Mouse (Mus musculus) gastrocnemius, postnatal 10 days (tissue): ENCODE results near the gene Fam184a. TPM values are rescaled to one million over a fixed set of nuclear protein-coding genes. Genes with fewer than 3 reads are reported as not detected.

Experiments
- DNase-seq: peaks from one replicate; pipeline ENCODE4 v3.0.0; 2021; ENCODE audit warnings: mixed read lengths
- long read RNA-seq, 2 experiments: library from polyadenylated mRNA; stranded (forward); transcript quantifications; one replicate each; pipeline ENCODE4 v2.0.0; 2021
- total RNA-seq, 2 experiments: library from RNA; stranded (reverse); gene quantifications; 2 replicates each; pipeline ENCODE4 v1.2.3; 2021

Fam184a gene
- 1 to 10 TPM; 1.1 to 2.0 TPM for total RNA-seq
- long read RNA-seq, experiment 1 = 0 reads
- long read RNA-seq, experiment 2 = 0 reads

DNA sequence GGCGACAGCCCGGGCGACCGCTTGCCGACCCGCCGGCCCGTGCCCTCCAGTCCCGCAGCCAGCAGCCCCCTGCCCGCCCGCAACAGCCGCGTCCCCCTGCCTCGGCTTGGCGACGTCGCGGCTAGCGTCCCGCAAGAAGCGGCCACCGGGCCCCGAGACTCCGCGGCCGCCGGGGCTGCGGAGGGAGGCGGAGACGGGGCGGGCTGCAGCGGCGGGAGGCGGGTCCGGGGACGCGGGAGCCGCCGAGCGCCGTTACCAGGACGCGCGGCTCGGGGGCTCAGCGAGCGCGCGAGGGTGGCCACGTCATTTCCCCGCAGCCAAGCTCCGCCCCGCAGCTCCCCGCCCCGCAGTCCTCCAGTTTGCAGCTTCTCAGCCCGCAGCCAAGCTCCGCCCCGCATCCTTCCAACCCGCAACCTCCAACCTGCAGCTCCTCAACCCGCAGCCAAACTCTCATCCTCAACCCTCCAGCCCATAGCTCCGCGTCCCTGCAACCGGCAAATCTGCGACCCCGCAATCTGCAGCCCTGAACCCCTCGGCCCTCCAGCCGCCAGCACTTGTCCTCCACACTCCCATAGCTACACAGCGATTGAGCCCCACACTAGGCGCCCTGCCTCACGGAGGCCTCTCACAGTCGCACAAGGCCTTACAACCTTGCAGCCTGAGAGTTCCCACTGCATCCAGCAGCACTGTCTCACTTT, at the start of gene Fam184a:
Gene Fam184a (minus strand): TSS at position 169 of the 698 bp plus-strand sequence.
- DNase-seq = peak; percentile 63

DNA sequence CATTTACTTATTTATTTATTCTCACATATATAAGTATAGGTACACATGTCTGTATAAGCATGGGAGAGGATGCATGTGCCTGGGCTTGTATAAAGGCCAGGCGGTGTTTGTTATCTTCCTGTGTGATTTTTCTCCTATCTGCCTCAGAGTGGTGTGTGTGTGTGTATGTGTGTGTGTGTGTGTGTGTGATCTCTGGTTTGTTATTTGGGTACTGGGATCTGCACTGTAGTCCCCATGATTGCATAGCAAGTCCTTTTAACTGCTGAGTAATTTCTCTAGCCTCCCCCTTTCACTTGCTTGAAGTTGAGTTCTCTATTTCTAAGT, 45.3 kb upstream of the Fam184a start:
- no peak for DNase-seq

DNA sequence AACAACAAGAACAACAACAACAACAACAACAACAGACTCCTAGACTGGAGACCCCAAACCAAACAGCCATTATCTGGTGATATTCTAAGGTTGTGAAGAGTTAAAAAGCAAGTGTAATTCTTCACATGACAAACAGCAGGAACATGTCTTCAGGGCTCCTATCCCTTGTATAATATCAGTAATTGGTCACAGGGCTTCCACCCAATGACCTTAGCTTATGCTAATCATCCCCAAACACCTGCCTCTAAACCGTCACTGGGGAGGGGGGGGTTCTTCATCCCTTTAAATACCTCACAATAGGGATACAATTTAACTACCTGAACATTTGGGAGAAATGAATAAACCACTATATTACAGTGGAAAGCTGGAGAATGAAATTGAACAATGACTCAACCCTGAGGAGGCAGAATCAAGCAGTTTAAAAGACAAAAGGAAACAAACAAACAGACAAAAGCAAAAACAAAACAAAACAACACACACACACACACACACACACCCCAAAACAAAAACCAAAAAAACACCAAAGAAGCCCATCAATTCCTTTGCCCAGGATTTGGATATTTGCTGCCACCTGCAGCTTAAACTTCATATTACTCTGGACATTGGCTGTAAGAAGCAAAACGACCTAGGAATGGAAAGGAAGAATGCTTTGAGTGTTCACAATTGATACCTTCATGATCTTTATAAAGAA, 44.8 kb upstream of the Fam184a start:
- no peak for DNase-seq

DNA sequence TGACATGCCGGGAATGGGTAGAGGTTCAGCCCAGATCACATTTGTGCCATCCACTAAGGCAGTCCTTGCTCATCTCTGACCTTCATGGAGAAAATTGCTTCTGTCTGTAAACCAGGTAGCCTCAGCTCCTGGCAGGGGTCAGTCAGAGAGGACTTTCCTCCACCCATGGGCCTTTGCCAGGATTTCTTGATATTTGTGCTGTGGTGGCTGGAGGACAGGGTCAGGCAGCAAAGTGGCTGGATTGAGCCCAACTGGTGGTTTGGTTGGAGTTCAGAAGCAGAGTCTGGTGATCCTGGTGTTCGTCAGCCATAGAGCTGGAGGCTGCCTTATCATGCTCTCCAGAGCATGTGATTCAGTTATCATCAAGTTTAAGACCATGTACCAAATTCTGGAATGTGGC, 40.4 kb upstream of the Fam184a start:
- DNase-seq = no peak

DNA sequence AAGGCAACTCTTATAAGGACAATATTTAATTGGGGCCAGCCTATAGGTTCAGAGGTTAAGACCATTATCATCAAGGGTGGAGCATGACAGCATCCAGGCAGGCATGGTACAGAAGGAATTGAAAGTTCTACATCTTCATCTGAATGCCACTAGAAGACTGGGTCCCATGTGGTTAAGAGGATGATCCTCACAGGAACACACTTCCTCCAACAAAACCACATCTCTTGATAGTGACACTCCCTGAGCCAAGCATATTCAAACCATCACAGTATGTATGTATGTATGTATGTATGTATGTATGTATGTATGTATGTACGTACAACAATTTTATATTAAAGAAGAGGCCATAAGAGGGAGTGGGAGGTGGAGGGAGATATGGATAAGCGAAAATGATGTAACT, 25.7 kb upstream of the Fam184a start:
- no peak for DNase-seq

DNA sequence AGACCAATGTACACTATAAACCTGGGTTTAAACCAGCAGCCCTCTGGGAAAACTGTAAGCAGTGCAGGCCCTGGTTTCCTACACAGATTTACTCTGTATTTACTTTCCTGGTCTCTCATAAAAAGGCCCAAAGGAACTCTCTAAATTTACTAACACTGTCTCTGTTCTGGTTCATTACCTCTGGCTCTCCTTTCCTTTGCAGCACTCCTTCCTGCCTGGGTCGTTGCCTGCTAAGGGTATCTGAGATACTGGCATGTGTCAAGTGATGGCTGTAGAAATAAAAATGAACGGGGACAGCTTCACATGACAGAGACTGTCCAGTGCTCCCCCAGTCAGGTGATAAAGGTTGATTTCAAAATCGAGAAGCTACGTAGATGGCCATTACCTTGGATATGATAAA, 21.8 kb upstream of the Fam184a start:
- no peak for DNase-seq

DNA sequence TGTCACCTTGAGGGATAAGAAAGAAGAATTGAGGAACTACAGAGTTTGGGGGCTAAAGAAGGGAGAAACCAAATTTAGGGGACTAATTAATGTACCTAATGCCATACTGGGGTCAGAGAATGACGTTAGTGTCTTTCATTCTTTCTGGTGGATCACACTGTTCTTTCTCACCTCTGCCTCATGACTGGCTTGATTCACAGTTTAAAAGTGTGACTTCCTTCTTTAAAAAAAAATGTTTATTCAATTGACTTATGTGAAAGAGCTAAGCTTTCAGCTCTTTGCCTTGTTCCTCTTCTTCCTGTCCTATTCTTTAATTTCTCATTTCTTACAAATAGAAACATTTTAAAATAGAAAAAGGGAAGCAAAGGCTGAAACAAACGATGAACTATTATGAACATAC, 20.6 kb upstream of the Fam184a start:
- no peak for DNase-seq

DNA sequence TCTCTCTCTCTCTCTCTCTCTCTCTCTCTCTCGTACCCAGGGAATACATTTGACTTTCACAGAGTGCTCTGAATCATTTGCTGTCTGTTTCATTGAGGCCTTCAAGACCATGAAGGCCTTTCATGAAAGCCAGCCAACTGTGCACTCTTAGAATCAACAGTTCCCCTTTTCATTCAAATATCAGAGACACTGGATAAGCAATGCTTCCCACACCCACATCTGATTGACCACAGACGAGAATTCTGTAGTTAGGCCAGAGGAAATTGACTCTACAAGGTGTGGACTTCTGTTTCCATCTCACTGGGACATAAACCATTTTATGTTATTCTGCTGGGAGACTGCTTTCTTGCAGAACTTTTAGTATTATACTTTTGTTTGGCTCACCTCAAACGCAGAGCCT, 17.8 kb upstream of the Fam184a start:
- no peak for DNase-seq

DNA sequence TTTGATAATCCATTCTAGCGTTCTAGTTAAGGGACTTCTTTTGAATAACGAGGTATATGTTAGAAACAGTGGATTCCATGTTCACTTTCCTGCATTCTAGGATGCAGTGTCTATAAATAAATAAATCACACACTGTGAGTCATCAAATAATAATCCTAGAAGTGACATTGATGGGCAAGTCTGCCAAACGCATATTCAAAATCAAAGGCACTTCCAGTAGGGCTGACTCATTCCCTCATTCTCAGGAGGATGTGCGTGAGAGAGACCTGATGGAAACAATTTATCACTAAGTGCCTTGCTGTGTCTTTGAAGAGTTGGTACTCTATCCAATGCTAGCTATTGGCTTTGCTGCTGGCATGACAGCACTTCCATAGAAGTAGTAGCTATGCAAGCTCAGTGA, 14.5 kb upstream of the Fam184a start:
- no peak for DNase-seq

DNA sequence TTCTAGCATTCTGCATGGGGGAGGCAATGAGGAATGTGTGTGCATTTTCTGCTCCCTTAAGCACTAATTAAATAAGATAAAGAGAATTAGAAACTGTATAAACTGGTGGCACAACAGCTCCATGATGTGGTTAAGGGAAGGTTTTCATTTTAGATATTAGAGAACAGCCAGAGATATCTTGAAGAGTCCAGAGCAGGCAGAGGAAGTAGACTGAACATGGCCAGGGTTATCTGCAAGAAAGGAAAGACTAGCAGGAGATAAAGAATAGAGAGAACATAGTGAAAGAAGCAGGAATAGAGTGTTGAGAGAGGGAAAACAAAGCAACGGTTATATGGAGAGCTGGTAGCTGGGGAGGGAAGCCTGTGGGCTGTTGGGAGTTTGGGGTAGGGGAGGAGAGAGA, 1.8 kb upstream of the Fam184a start:
- no peak for DNase-seq

DNA sequence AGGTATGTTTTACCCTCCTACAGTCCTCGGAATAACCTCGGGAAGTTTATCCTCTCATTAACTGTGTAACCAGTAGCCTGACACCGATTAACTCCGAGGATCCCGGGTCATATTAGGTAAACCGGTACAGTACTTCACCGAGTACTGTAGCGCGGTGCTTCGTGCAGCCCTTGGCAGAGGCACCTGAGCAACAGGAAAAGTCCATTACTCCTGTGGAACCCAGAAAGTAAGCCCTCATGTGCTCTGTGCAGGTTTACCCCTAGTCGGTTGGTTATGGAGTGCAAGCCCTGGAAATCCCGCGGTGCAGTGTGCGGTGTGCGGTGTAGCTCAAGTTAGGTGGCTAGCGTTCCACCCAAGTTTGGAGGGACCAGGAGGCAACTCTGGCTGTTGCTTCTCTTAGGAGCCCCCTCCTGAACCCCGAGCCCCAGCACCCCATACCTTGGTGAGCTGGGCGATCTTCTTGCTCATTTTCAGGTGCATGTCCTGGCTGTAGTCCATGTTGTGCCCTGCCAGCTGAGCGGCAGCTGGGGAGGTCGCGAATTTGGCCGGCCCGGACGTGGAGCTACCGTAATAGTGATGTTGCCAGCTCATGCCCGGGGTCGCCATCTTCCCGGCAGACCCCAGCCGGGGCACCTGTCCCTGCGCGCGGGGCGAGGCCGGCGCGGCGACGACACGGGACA, 508 bp downstream of the Fam184a start:
- peak; percentile 5 for DNase-seq

DNA sequence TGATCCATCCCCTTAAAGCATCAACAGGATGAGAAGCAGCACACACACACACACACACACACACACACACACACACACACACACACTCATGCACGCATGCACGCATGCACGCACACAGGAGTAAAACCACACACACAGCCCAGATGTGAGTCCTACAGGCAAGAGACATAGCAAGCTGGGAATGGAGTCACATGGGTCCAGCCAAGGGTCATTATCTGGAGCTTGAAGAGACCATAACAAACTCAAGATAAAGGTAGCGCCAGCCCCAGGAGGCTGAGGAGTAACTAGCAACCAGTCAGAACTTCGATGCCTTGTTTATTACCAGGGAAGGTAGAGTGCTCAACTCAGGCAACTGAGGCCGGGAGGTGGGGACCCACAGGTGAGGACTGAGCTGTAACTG, 4.9 kb downstream of the Fam184a start:
- DNase-seq = no peak

DNA sequence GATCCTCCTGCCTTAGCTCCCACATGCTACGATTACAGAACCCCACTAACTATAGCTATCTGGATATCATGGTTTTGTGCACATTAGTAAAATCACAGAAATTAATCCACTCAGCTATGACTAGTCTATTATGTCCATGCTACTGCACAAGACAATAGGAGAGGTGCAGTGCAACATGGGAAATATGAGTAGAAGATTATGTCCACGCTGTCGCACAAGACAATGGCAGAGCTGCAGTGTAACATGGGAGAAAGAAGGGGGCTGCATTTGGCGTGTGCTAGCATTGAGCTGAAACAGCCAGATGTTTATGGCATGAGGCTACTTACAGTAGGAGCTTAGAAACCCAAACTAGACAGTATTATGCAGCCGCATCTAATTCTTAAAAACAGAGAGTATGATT, 8.0 kb downstream of the Fam184a start:
- no peak for DNase-seq

DNA sequence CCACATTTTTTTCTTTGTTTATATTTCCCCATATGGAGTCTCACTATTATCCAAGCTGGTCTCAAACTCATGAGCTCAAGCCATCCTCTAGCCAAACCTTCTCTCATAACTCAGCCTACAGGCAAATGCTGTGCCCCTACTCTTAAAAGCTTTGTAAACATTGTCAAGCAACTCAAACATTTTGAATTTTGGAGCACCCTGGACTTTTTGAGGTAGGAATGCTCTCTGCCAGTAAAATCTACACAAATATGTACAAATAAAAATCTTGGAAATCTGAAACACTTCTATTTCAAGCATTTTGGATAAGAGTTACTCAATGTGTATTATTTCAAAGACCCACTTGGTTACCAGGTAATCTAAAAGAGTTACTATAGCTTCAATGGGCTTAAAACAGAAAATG, 10.9 kb downstream of the Fam184a start:
- DNase-seq = no peak

DNA sequence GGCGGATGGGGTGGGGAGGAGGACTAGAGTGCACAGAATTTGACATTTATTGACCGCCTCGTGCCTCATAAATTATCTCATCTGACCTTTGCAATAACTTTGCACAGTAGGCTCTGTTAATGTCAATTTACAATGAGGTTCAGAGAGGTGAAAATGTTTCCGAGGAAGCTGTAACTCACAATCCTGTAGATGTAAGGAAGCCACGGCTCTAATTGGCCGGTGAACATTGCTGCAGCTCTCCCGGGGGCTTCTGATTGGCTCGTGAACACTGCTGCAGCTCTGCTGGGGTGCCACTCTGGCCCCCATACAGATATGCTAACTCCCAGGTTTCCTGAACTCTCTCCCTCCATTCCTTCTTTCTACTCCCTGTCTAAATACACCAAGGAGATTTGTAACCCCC, 12.1 kb downstream of the Fam184a start:
- DNase-seq = no peak

DNA sequence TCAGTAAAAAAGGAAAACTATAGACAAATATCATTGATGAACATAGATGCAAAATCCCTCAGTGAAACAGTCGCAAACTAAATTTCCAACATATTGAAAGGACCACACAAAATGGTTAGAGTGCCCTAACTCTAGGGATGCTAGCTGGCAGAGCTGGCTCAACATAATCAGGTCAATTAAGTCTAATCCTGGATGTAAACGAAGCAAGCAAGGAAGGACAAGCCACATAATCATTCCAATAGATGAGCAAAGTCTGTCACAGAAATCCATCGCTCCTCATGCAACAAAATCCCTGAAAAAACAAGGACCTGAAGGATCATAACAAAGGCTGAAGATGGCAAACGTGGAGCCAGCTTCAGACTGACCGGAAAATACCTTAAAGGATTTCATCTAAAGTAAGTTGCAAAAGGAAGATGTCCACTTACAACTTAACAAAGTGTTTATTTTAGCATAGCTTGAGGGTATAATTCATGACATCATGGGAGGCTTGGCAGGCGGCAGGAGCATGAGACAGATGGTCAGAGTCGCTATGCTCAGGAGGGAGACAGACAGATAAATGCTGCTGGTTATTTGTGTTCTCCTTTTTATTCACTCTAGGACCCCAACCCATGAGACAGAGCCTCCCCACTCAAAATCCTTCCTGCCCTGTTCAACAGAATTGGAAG, 15.6 kb downstream of the Fam184a start:
- DNase-seq = no peak

DNA sequence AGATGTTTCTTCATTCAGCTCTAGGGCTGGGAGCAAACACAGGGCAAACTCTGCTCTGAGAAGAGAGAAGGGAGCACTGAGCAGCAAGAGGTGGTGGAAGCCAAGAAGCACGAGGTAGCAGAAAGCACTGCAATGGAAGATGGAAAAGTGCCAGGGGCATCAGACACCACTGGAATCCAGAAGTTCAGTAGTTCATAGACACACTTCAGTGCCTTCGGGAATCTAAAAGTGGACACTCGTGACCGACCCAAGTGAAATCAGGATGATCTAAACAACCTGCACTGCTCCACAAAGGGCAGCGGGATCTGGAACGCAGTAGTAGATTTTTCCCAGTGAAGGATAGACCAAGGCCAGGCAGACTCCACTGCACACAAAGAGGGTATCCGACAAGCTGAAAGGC, 18.6 kb downstream of the Fam184a start:
- DNase-seq = no peak

DNA sequence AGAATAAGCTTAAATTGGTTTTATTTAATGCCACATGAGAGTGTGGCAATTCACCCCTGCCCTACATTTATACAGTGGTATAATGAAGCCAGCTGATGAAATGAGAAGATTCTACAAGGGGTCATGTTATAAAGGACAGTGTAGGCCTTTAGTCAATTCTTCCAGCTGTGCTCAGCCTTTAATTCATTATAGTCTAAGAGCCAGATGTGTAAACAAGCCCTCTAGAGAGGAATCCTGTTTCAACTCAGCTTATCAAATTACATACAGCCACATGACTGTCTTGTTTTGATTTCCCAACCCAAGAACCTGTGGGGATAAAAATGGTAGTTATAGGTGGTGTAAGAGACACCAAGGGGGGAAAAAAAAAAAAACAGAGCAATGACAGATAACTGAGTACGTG, 22.0 kb downstream of the Fam184a start:
- no peak for DNase-seq

DNA sequence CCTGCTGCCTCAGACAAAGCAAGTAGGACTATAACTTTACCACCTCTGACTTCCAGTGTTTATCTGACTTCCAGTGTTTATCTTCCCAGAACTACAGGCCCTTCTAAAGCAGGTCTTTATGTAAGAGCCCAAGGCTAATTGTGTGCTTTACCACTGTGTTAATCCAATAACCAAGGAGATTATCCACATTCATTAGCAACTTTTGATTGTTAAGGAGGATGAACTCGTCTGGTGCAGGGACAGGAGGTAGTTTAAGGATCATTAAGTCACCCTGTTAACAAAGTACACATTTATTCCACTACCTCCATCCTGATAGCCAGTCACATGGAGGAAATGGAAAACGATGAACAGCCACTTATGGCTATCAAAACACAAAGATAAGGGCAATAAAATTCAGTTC, 25.6 kb downstream of the Fam184a start:
- DNase-seq = no peak

DNA sequence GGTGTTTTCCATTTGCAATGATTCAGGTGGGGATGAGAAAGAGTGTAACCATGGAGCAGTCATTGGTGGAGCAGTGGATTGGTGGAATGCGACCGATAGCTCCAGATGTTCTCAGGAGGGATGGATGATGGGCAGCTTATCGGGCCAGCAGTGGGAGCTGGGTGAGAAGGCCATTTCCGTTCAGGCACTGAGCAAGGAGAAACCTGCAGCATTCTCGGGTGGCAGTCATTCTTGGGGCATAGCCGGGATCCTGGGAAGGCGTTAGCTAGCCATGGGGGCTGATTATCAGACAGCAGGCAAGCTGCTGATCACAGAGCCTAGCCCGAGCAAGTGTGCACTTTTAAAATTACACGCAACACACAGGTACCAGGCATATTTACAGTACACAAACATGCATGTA, 46.4 kb downstream of the Fam184a start:
- no peak for DNase-seq

DNA sequence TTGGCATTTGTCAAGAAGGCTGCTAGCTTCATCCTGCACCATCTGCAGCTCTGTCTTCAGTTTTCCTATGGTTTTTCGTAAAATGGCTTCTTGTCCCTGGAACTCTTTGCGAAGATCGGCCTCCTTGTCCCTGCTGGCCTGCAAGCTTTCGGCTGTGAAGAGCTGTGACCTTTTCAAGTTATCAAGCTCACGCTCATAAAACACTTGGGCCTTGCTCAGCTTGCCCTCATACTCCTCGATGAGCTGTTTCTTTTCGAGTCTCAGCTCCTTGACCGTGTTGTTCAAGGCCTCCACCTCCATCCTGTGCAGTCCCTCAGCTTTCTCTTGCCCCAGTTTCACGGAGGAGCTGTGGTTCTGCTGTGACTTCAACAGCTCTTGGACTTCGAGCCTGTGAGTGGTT, 52.4 kb downstream of the Fam184a start:
- no peak for DNase-seq

DNA sequence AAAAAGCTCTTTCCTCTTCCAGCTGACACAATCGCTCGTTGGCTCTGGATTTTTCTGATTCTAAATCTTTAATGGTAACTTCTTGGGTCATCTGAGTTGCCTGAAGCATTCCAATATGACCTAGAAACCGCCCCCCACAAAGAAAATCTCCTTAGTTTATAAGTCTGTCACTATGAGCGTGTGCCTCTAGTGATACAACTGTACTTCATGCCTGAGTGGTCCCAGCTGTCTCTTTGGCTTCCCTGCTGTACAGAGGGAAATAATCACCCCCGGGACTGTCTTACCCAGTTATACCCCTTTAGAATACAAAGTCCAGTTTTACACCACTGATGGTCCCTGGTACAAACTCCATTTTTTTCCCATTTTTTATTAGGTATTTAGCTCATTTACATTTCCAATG, 56.2 kb downstream of the Fam184a start:
- no peak for DNase-seq

DNA sequence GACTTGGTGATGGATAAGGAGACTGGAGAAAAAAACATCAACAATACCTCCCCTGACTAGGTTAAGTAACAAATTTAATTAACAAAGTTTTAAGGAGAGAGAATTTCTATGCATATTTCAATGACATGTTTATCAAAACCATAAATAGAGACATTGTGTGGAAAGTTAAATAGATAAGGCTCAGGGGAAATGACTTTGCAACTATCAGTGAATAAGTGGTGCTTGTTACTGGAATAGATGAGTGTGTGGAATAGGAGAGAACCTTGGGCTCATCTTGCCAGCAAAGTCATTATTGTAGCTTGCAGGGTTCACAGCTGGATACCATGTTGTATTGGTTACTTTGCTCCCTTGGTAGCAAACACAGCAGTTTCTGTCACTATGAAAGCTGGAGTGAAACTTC, 59.7 kb downstream of the Fam184a start:
- no peak for DNase-seq
